ENCODE assay signal across 7 mouse cellular contexts in the genomic region with DNA sequence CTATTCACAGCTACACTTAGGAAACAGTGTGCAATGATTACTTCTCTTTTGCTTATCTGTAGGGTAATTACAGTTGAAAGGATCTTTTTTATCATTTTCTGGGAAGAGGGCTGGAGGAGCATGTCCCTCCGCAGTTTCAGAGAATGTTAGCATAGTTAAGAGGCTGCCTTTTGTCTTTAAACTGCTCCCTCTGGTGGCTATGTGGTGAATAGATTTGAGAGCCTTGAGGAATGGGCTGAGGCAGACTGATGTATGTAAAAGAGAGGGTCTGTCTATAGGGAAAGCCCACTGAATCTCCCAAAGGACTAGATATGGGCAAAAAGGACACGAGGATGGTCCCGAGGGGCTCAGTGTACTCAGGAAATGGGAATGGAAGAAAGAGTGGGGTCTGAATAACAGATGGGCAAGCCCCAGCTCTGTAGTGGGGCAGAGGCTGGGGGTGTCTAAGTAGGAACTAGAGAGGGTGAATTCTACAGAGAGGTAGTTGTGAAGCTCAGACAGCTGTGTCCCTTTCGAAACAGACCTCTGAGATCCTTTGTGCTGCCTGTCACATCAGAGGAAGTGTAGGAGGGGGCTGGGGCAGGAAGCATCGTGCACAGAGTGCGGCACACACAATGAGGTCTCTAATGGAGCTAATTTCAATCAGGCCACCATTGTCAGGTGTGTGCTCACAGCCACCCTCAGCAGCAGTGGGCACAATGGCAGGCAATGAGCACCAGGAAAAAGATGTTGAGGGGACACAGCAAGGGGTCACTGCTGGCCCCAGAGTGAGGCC.
DNase-seq lines count a peak whose midpoint lies in the region; ATAC-seq and TF ChIP-seq lines count a peak whose summit lies in the region.

No protein-coding gene starts in this region.

- no peak overlapping the region for H3K4me3 ChIP-seq in thymus, adult 2 months (ENCODE audit: control insufficient read depth, insufficient read depth, low read length)

- peak; percentile 31 for DNase-seq in thymus, adult 2 months
- DNase-seq in thymus, adult 18-20 months: no peak
- peak; percentile 85 for DNase-seq in brain, embryonic 14.5 days (ENCODE audit: low read depth)
- DNase-seq in kidney, postnatal 10 days: peak; percentile 64
- peak; percentile 63 for DNase-seq in lung, postnatal 10 days
- peak; percentile 26 for DNase-seq in right cerebral cortex, postnatal 4 days

- H3K27me3 ChIP-seq in thymus, adult 2 months (ENCODE audit: control insufficient read depth, insufficient read depth, low read length): no peaks in the 10 kb centered on the region

- H3K36me3 ChIP-seq in thymus, adult 2 months (ENCODE audit: control insufficient read depth, insufficient read depth, low read length): no peaks in the 10 kb centered on the region

- peak; percentile 75 for ATAC-seq in granulocyte monocyte progenitor cell, adult 5-6 weeks (replicated peaks; ENCODE audit: poor library complexity, severe bottlenecking)

- no peak for TF ChIP-seq POLR2A in thymus, adult 2 months (IDR thresholded peaks at IDR 0.05; ENCODE audit: control insufficient read depth, extremely low read depth, insufficient read depth, low read length, poor library complexity)
- no peak for TF ChIP-seq POLR2A in brain, embryonic 14.5 days (IDR thresholded peaks at IDR 0.05; ENCODE audit: borderline replicate concordance, extremely low read depth, insufficient read depth, insufficient read length, poor library complexity, severe bottlenecking)

- 37% methylated on average over 6 of the region's 6 CpGs for WGBS in thymus, adult 2 months

- H3K27ac ChIP-seq in thymus, adult 2 months (ENCODE audit: control insufficient read depth, insufficient read depth, low read length): no peak overlapping the region

- no peak for TF ChIP-seq CTCF in thymus, adult 2 months (IDR thresholded peaks at IDR 0.05; ENCODE audit: borderline replicate concordance, control insufficient read depth, extremely low read depth, insufficient read depth, low read length, poor library complexity)
- peak; percentile 68; the same call in 1 of the 2 replicates for TF ChIP-seq CTCF in brain, embryonic 14.5 days (IDR thresholded peaks at IDR 0.05; ENCODE audit: borderline replicate concordance, extremely low read depth, insufficient read depth, insufficient read length)

- H3K4me1 ChIP-seq in thymus, adult 2 months (replicated peaks; ENCODE audit: control insufficient read depth, insufficient read depth, low read length): no peaks in the 10 kb centered on the region

Comparison
In these comparisons a context has a peak if more than half of its experiments do, and no peak if none do; other contexts are left out.
1. DNase-seq: peak in thymus, adult 2 months (single experiment), brain, embryonic 14.5 days (single experiment), kidney, postnatal 10 days (single experiment), lung, postnatal 10 days (single experiment) and right cerebral cortex, postnatal 4 days (single experiment); none in thymus, adult 18-20 months (0 of 2).